Mouse (Mus musculus): Measurements from ENCODE around the gene Tmem9b. TPM values are rescaled to one million over a fixed set of nuclear protein-coding genes. Genes with fewer than 3 reads are reported as not detected.
A peak's percentile ranks its signal among the peaks of the same experiment; 100 is the strongest.

Tmem9b gene
- polyA plus RNA-seq (2016; fragmentation: Nextera tagmentation; extraction: Ambion mirVana) = 68.4 and 74.2 TPM in 2 replicates

- Histone ChIP-seq H3K4me2 (replicated peaks) (peak within 1 kb of the TSS; percentile 69), H3K27ac (peak within 1 kb of the TSS; percentile 33), H3K4me3 (peak within 1 kb of the TSS; percentile 78), H3K9ac (peak within 1 kb of the TSS; percentile 89), H3K36me3 (peaks cover 3% of the 10 kb centered on the region; the same call in 1 of the 2 replicates), H3K27me3 (replicated peaks) (no peaks in the 10 kb centered on the region), H3K4me1 (peaks cover 16% of the 10 kb centered on the region), H3K9me3 (no peaks in the 10 kb centered on the region)
- WGBS = under 1% methylated on average over 74 of the region's 74 CpGs
- ATAC-seq (ENCODE audit: low FRiP score, low read depth) = peak; percentile 88
Measured at GRCm38 (mm10) chr7:109752008-109752925, at the start of gene Tmem9b. Gene Tmem9b (minus strand): TSS chr7:109752875.

DNA sequence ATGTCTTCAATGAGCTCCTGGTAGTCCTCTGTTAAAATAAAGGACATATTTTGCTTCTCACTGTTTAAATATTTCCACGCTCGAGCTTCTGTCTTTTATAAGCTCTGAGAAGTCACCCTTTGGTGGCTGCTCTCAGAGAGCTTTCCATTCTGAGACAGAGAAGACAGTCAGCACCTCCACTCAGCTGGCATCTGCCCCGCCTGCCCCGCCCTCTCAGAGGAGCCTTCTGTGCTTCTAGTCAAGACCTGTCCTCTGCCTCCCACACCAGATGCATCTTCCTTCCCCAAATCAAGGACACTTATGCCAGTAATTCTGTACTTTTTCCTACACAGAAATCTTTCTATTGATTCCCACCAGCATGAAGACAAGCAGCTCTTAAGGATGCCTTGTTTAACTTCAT, 48.0 kb upstream of the Tmem9b start:
- Histone ChIP-seq H3K4me3 (no peak overlapping the region), H3K36me3 (no peaks in the 10 kb centered on the region; the same call in 1 of the 2 replicates), H3K9me3 (no peaks in the 10 kb centered on the region), H3K4me2 (replicated peaks) (no peak overlapping the region), H3K4me1 (no peaks in the 10 kb centered on the region), H3K9ac (no peak overlapping the region), H3K27me3 (replicated peaks) (no peaks in the 10 kb centered on the region), H3K27ac (no peak overlapping the region)
- 89% methylated on average over 4 of the region's 4 CpGs for WGBS
- ATAC-seq (ENCODE audit: low FRiP score, low read depth) = no peak

DNA sequence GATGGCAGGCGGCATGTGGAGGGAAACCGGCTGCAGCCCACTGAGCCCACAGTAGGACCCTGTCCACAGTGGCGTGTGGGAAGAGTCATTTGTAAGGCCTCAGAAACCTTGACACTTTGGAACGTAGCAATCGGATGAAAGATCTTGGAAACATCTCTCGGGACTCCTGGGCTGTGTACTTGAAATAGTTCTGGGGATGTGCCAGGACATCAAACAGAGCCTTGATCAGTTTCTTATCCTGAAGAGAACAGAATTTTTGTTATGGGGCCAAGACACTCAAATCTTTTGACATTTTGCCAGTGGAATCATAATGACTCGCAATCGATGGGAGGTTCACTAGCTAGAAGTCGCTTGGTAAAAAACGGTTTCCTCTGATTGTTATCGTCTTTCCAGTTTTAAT, 46.5 kb upstream of the Tmem9b start:
- Histone ChIP-seq H3K4me2 (replicated peaks) (no peak overlapping the region), H3K36me3 (no peaks in the 10 kb centered on the region; the same call in 1 of the 2 replicates), H3K9me3 (no peaks in the 10 kb centered on the region), H3K9ac (no peak overlapping the region), H3K27me3 (replicated peaks) (no peaks in the 10 kb centered on the region), H3K4me3 (no peak overlapping the region), H3K27ac (no peak overlapping the region), H3K4me1 (no peaks in the 10 kb centered on the region)
- 92% methylated on average over 11 of the region's 11 CpGs for WGBS
- no peak for ATAC-seq (ENCODE audit: low FRiP score, low read depth)

DNA sequence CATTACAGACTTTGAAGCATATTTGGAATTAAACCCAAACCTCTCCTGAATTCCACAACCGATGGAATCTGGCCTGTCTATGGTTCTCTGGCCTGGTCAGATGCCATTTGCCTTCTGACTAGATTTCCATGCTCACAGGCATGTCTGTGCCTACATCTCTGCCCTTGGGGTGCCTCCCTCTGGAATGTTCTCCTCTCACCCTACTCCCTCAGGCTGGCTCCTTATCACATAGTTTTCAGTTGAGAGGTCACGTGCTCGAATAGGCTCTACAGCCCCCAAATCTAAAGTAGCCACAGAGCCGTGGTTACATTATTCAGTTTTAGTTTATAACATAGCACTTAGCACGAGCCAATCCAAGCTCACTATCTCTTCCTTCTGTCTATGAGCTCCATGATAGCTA, 42.9 kb upstream of the Tmem9b start:
- Histone ChIP-seq H3K27me3 (replicated peaks) (no peaks in the 10 kb centered on the region), H3K4me1 (no peaks in the 10 kb centered on the region), H3K4me2 (replicated peaks) (no peak overlapping the region), H3K27ac (no peak overlapping the region), H3K9me3 (no peaks in the 10 kb centered on the region), H3K36me3 (no peaks in the 10 kb centered on the region; the same call in 1 of the 2 replicates), H3K9ac (no peak overlapping the region), H3K4me3 (no peak overlapping the region)
- WGBS = 88% methylated on average over 5 of the region's 5 CpGs
- ATAC-seq (ENCODE audit: low FRiP score, low read depth) = no peak

DNA sequence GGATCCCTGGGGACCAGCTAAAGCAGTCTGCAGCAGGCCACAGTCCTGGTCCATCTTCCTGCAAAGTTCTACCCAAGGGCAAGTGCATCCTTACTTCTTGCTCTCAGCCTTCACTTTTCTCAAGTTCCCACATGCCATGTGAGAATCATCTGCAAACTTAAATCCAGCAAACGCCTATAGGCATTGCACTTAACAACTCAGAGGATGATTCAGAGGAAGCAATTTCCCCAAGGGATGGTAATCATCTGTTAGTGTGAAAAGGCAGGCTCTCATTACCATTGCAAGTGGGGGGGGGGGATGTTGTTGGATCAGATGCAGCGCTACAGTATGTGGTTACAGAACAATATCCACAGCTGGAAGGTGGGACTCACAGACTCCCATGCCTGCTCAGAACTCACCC, 41.9 kb upstream of the Tmem9b start:
- WGBS = 63% methylated on average over 2 of the region's 2 CpGs
- no peak for ATAC-seq (ENCODE audit: low FRiP score, low read depth)
- H3K9me3 ChIP-seq = no peaks in the 10 kb centered on the region

DNA sequence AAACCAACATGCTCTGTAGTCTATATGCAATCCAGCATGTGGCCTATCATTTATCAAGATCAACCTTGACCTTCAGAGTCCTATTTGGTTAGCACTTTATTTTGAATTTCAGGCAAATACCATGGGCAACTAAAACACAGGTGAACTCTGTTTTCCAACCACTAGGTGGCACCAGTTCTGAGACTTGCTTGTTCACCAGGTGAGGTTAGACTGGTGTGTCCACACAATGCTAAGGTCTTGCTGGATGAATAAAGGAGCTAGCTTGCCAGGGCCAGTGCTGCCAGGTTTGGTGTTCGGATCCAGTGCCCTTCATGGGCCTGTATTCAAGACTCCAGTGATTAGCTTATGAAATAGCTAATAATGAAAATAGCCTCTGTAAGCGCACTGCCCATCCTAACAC, 40.1 kb upstream of the Tmem9b start:
- no peaks in the 10 kb centered on the region for H3K27me3 ChIP-seq (replicated peaks)
- WGBS = 73% methylated on average over 2 of the region's 2 CpGs
- ATAC-seq (ENCODE audit: low FRiP score, low read depth) = no peak

More for the DNA sequence above, 41.9 kb upstream of the Tmem9b start:
- H3K27me3 ChIP-seq (replicated peaks) = no peaks in the 10 kb centered on the region
- H3K36me3 ChIP-seq = no peaks in the 10 kb centered on the region
- no peak overlapping the region for H3K4me2 ChIP-seq (replicated peaks)
- H3K4me3 ChIP-seq = no peak overlapping the region
- no peak overlapping the region for H3K27ac ChIP-seq
- H3K4me1 ChIP-seq = no peaks in the 10 kb centered on the region
- H3K9ac ChIP-seq = no peak overlapping the region

DNA sequence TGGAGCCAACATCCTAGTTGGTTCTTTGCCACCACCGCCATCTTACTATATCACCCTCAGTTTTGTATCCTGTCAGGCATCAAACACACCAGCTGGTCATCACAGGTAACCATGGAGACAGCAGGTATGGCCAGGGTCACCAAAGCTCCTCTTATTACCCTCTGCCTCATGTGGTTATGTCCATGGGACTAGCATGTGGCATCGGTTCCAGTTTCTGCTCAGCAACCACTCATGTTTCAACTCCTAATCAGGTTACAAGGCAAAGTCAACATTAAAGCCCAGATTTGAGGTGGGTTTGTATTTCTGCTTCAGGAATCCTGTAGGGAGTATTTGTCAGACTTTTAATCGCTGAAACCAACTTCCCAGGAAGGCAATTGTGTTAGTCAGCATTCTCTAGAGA, 38.1 kb upstream of the Tmem9b start:
- H3K4me3 ChIP-seq = no peak overlapping the region
- H3K4me2 ChIP-seq (replicated peaks) = no peak overlapping the region
- ATAC-seq (ENCODE audit: low FRiP score, low read depth) = no peak
- H3K9me3 ChIP-seq = no peaks in the 10 kb centered on the region
- WGBS = 82% methylated on average over 3 of the region's 3 CpGs
- H3K27ac ChIP-seq = no peak overlapping the region
- no peaks in the 10 kb centered on the region for H3K36me3 ChIP-seq
- H3K9ac ChIP-seq = no peak overlapping the region
- no peaks in the 10 kb centered on the region for H3K27me3 ChIP-seq (replicated peaks)
- no peaks in the 10 kb centered on the region for H3K4me1 ChIP-seq

More for the DNA sequence above, 40.1 kb upstream of the Tmem9b start:
- Histone ChIP-seq H3K4me3 (no peak overlapping the region), H3K9ac (no peak overlapping the region), H3K36me3 (no peaks in the 10 kb centered on the region), H3K27ac (no peak overlapping the region), H3K4me1 (no peaks in the 10 kb centered on the region), H3K4me2 (replicated peaks) (no peak overlapping the region), H3K9me3 (no peaks in the 10 kb centered on the region)

DNA sequence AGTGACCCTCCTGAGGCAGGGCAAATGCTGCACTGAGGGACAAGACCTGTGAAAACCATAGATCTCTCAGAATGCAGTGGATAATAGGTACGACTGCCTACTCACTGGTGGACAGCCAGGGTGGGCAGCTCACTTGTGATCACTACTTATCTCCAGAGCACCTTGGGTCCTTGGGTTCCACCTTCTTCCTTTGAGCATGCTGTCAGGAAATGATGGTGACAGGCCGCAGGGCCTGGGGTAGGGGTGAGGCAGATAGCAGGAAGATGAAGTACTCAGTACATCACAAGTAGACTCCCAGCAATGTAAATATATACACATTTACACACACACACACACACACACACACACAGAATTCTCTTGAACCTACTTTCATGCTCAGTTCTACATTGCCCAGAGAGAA, 35.2 kb upstream of the Tmem9b start:
- whole genome bisulfite sequencing = 89% methylated on average over 2 of the region's 2 CpGs
- Histone ChIP-seq H3K4me1 (no peaks in the 10 kb centered on the region), H3K9me3 (no peaks in the 10 kb centered on the region), H3K27ac (no peak overlapping the region), H3K27me3 (replicated peaks) (peaks cover 12% of the 10 kb centered on the region), H3K36me3 (no peaks in the 10 kb centered on the region), H3K4me3 (no peak overlapping the region), H3K4me2 (replicated peaks) (no peak overlapping the region), H3K9ac (no peak overlapping the region)
- no peak for ATAC-seq (ENCODE audit: low FRiP score, low read depth)

GRCm38 (mm10) chr7:109783281-109783680, 30.6 kb upstream of the Tmem9b start:
- Histone ChIP-seq H3K27ac (no peak overlapping the region), H3K4me1 (peaks cover 14% of the 10 kb centered on the region; the same call in 1 of the 2 replicates), H3K36me3 (no peaks in the 10 kb centered on the region), H3K4me2 (replicated peaks) (no peak overlapping the region), H3K9me3 (no peaks in the 10 kb centered on the region), H3K4me3 (no peak overlapping the region), H3K27me3 (replicated peaks) (peaks cover 45% of the 10 kb centered on the region), H3K9ac (no peak overlapping the region)
- ATAC-seq (ENCODE audit: low FRiP score, low read depth) = no peak
- WGBS = 58% methylated on average over 7 of the region's 7 CpGs

- Histone ChIP-seq H3K9ac (peak within 1 kb of the TSS; percentile 54), H3K4me2 (replicated peaks) (peak within 1 kb of the TSS; percentile 96), H3K36me3 (no peaks in the 10 kb centered on the region), H3K27ac (no peak within 1 kb of the TSS), H3K27me3 (replicated peaks) (peaks cover 45% of the 10 kb centered on the region), H3K9me3 (no peaks in the 10 kb centered on the region), H3K4me3 (peak within 1 kb of the TSS; percentile 49), H3K4me1 (peaks cover 14% of the 10 kb centered on the region; the same call in 1 of the 2 replicates)
- WGBS = 1% methylated on average over 52 of the region's 52 CpGs
- ATAC-seq (ENCODE audit: low FRiP score, low read depth) = peak; percentile 92
Measured at GRCm38 (mm10) chr7:109781470-109782203, 29.0 kb upstream of the Tmem9b start, which contains the start of gene Nrip3. Gene Nrip3 (minus strand): TSS chr7:109782025.

DNA sequence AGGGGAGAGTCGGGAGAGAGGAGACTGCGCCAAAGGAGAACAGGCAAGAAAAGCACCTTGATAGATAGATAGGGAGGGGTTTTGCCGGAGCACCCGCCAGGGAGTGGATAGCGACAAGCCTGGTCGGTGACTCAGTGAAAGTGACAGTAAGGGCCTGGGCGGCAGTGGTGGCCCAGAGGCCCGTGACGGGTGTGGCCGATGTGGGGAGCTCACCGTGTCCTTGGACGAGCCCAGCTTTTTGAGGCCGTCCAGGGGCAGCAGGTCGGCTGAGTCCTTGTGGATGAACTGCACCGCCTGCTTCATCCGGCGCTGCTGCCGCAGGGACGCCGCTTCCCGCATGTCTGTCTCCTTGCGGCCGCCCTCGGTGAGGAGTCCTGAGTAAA, 28.4 kb upstream of the Tmem9b start:
- Histone ChIP-seq H3K4me3 (peak overlapping the region; percentile 49), H3K27me3 (replicated peaks) (peaks cover 45% of the 10 kb centered on the region), H3K9me3 (no peaks in the 10 kb centered on the region), H3K36me3 (no peaks in the 10 kb centered on the region), H3K4me2 (replicated peaks) (peak overlapping the region; percentile 96), H3K4me1 (peaks cover 14% of the 10 kb centered on the region; the same call in 1 of the 2 replicates), H3K27ac (no peak overlapping the region), H3K9ac (peak overlapping the region; percentile 54)
- ATAC-seq (ENCODE audit: low FRiP score, low read depth) = peak; percentile 75
- under 1% methylated on average over 24 of the region's 24 CpGs for WGBS

DNA sequence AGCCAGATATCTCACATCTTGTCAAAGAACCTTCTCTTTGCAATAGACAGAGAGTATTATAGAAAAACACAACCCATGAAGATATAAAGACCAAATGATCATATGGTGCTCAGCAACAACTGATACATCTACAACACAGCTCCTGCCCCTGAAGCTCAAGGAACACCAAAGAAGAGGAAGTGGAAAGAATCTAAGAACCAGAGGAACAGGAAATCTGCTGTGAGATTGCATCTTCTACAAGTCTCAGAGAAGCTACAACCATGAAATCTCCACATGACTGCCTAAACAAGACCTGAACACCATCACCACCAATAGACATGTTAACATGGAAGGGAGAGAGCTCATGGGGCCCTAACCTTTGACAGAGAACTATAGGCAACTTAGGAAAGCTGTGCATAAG, 19.6 kb upstream of the Tmem9b start:
- H3K4me1 ChIP-seq = no peaks in the 10 kb centered on the region
- H3K27me3 ChIP-seq (replicated peaks) = no peaks in the 10 kb centered on the region
- no peaks in the 10 kb centered on the region for H3K36me3 ChIP-seq
- no peak for ATAC-seq (ENCODE audit: low FRiP score, low read depth)
- H3K9me3 ChIP-seq = no peaks in the 10 kb centered on the region
- no peak overlapping the region for H3K4me2 ChIP-seq (replicated peaks)
- no peak overlapping the region for H3K27ac ChIP-seq
- H3K9ac ChIP-seq = no peak overlapping the region
- no peak overlapping the region for H3K4me3 ChIP-seq
